Comparison of ENCODE assay signal across 8 mouse cellular contexts in genomic region chr11:102295598-102296471, GRCm38 (mm10). TPM values are rescaled to one million over a fixed set of nuclear protein-coding genes. Genes with fewer than 3 reads are reported as not detected.
DNase-seq lines count a peak whose midpoint lies in the region; ATAC-seq lines count a peak whose summit lies in the region.

No protein-coding gene starts in this region.

- H3K27me3 ChIP-seq in hindbrain, embryonic 12.5 days, result no peaks in the 10 kb centered on the region
- no peaks in the 10 kb centered on the region for H3K27me3 ChIP-seq in liver, embryonic 12.5 days (replicated peaks)

- H3K4me1 ChIP-seq in hindbrain, embryonic 12.5 days, result peaks cover 29% of the 10 kb centered on the region
- H3K4me1 ChIP-seq in liver, embryonic 12.5 days, result peaks cover 48% of the 10 kb centered on the region

- peak overlapping the region; percentile 94 for H3K9ac ChIP-seq in hindbrain, embryonic 12.5 days
- H3K9ac ChIP-seq in liver, embryonic 12.5 days, result peak overlapping the region; percentile 94

- ATAC-seq in cerebellum, adult (ENCODE audit: insufficient number of reproducible peaks, low FRiP score, low TSS enrichment), result no peak
- ATAC-seq in erythroblast, adult 5-6 weeks (replicated peaks; ENCODE audit: low FRiP score, poor library complexity, severe bottlenecking), result peak; percentile 3; the same call in 1 of the 2 replicates
- ATAC-seq in hindbrain, embryonic 12.5 days (ENCODE audit: low FRiP score), result peak; percentile 47
- no peak for ATAC-seq in liver, embryonic 12.5 days

- under 1% methylated on average over 37 of the region's 73 CpGs for WGBS in hindbrain, embryonic 12.5 days
- 1% methylated on average over 52 of the region's 73 CpGs for WGBS in liver, embryonic 12.5 days (ENCODE audit: insufficient replicate concordance)

- peak overlapping the region; percentile 89 for H3K4me2 ChIP-seq in hindbrain, embryonic 12.5 days (replicated peaks)
- H3K4me2 ChIP-seq in liver, embryonic 12.5 days, result peak overlapping the region; percentile 98

- DNase-seq in cerebellum, adult 11 months, result peak; percentile 57
- peak; percentile 58 for DNase-seq in adipocyte (ENCODE audit: low spot score)
- DNase-seq in neural tube, embryonic 10.5 days (ENCODE audit: extremely low spot score, low spot score), result peak; percentile 83
- peak; percentile 67 for DNase-seq in urinary bladder, postnatal 14 days (ENCODE audit: low spot score)

- peak overlapping the region; percentile 100 for H3K27ac ChIP-seq in hindbrain, embryonic 12.5 days
- peak overlapping the region; percentile 98 for H3K27ac ChIP-seq in liver, embryonic 12.5 days

- no peaks in the 10 kb centered on the region for H3K9me3 ChIP-seq in hindbrain, embryonic 12.5 days (replicated peaks)
- no peaks in the 10 kb centered on the region for H3K9me3 ChIP-seq in liver, embryonic 12.5 days (replicated peaks)

- peaks cover 36% of the 10 kb centered on the region for H3K36me3 ChIP-seq in hindbrain, embryonic 12.5 days
- H3K36me3 ChIP-seq in liver, embryonic 12.5 days, result peaks cover 41% of the 10 kb centered on the region

- H3K4me3 ChIP-seq in hindbrain, embryonic 12.5 days, result peak overlapping the region; percentile 88
- H3K4me3 ChIP-seq in liver, embryonic 12.5 days, result peak overlapping the region; percentile 91

RNA-seq across cellular contexts. Expression of gene Atxn7l3, which starts 0.6 kb away (rescaled TPM):
- total RNA-seq in erythroblast, adult 5-6 weeks (2015; ENCODE audit: low replicate concordance), result 6.3 and 10.4 TPM in 2 replicates
- total RNA-seq in erythroblast, adult 5-6 weeks (2017; ENCODE audit: low replicate concordance), result 5.7 and 9.3 TPM in 2 replicates
- 28.5 and 29.7 TPM in 2 replicates for polyA plus RNA-seq in hindbrain, embryonic 12.5 days (2016; fragmentation: Nextera tagmentation; extraction: Ambion mirVana)
- 7.3 and 7.5 TPM in 2 replicates for polyA plus RNA-seq in liver, embryonic 12.5 days (2016; fragmentation: Nextera tagmentation; extraction: Ambion mirVana)

RNA-seq across cellular contexts. Expression of gene Tmub2, which starts 11.1 kb away (rescaled TPM):
- 15.9 and 17.1 TPM in 2 replicates for total RNA-seq in erythroblast, adult 5-6 weeks (2015; ENCODE audit: low replicate concordance)
- 17.0 and 28.0 TPM in 2 replicates for total RNA-seq in erythroblast, adult 5-6 weeks (2017; ENCODE audit: low replicate concordance)
- polyA plus RNA-seq in hindbrain, embryonic 12.5 days (2016; fragmentation: Nextera tagmentation; extraction: Ambion mirVana), result 67.9 and 68.4 TPM in 2 replicates
- 28.4 and 28.9 TPM in 2 replicates for polyA plus RNA-seq in liver, embryonic 12.5 days (2016; fragmentation: Nextera tagmentation; extraction: Ambion mirVana)

RNA-seq across cellular contexts. Expression of gene Ubtf, which starts 23.7 kb away (rescaled TPM):
- total RNA-seq in erythroblast, adult 5-6 weeks (2015; ENCODE audit: low replicate concordance), result 19.0 and 22.8 TPM in 2 replicates
- 119 and 258 TPM in 2 replicates for total RNA-seq in erythroblast, adult 5-6 weeks (2017; ENCODE audit: low replicate concordance)
- 101 and 111 TPM in 2 replicates for polyA plus RNA-seq in hindbrain, embryonic 12.5 days (2016; fragmentation: Nextera tagmentation; extraction: Ambion mirVana)
- 97.2 and 98.8 TPM in 2 replicates for polyA plus RNA-seq in liver, embryonic 12.5 days (2016; fragmentation: Nextera tagmentation; extraction: Ambion mirVana)

RNA-seq across cellular contexts. Expression of gene Asb16, which starts 27.3 kb away (rescaled TPM):
- total RNA-seq in erythroblast, adult 5-6 weeks (2015; ENCODE audit: low replicate concordance), result not detected in 2 replicates
- total RNA-seq in erythroblast, adult 5-6 weeks (2017; ENCODE audit: low replicate concordance), result not detected in 2 replicates
- polyA plus RNA-seq in hindbrain, embryonic 12.5 days (2016; fragmentation: Nextera tagmentation; extraction: Ambion mirVana), result not detected in 2 replicates
- polyA plus RNA-seq in liver, embryonic 12.5 days (2016; fragmentation: Nextera tagmentation; extraction: Ambion mirVana), result 0.05 TPM in 1 of 2 replicates, not detected in the other

RNA-seq across cellular contexts. Expression of gene BC030867, which starts 47.2 kb away (rescaled TPM):
- 3.8 and 5.0 TPM in 2 replicates for total RNA-seq in erythroblast, adult 5-6 weeks (2015; ENCODE audit: low replicate concordance)
- 4.1 and 7.2 TPM in 2 replicates for total RNA-seq in erythroblast, adult 5-6 weeks (2017; ENCODE audit: low replicate concordance)
- polyA plus RNA-seq in hindbrain, embryonic 12.5 days (2016; fragmentation: Nextera tagmentation; extraction: Ambion mirVana), result 9.4 and 12.5 TPM in 2 replicates
- 19.5 and 19.7 TPM in 2 replicates for polyA plus RNA-seq in liver, embryonic 12.5 days (2016; fragmentation: Nextera tagmentation; extraction: Ambion mirVana)

Comparison
In these comparisons a context has a peak if more than half of its experiments do, and no peak if none do; other contexts are left out.
1. ATAC-seq: peak in erythroblast, adult 5-6 weeks (single experiment) and hindbrain, embryonic 12.5 days (single experiment); none in cerebellum, adult (single experiment) and liver, embryonic 12.5 days (single experiment).
2. Peak in every context shown above with its lines, with median percentiles within 50 percentile points of each other: DNase-seq.